Mouse (Mus musculus): ENCODE results near the gene Hecw2.

DNA sequence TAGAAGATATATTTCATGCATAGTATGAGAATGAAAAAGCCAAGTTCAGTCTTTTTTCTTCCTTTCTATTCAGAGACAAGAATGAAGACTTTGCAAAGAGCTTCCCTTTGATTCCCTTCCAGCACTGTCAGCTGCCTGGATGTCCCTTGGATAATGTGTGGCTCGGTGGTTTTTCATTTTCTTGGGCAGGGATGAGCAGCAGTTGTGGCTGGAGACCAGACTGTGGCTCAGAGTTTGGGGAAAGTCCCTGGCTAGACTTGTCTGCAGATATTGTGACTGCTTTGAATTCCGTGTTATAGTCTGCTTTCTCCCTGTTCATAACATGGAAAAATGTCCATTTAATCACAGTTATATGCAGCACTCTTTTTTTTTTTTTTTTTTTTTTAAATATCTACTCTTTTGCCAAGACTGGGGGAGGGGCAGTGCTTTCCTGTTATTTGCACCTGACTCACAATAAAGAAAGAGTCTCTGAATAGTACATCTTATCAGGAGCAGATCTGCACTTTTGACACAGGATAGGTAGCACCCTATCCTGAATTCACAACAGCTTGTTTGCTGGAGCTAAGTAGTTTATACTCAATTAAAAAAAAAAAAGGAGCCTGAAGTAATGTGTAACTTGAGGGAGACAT, 380.8 kb downstream of the Hecw2 start:
- TF ChIP-seq CTCF (IDR thresholded peaks at IDR 0.05; ENCODE audit: borderline replicate concordance, insufficient read depth, low read length) (no peak), POLR2A (IDR thresholded peaks at IDR 0.05; ENCODE audit: low read depth, low read length) (no peak)
